Mouse (Mus musculus) ES-CJ7 (cell line): ENCODE data around the gene Lrriq4.

Experiments
- DNase-seq: peaks from one replicate; pipeline ENCODE4 v3.0.0; 2011; ENCODE audit warnings: low read depth, low spot score

The Lrriq4 gene

GRCm38 (mm10) chr3:30644207-30644606, at the start of gene Lrriq4:
Lrriq4 (plus strand) TSS chr3:30644507.
- DNase-seq: no peak

DNA sequence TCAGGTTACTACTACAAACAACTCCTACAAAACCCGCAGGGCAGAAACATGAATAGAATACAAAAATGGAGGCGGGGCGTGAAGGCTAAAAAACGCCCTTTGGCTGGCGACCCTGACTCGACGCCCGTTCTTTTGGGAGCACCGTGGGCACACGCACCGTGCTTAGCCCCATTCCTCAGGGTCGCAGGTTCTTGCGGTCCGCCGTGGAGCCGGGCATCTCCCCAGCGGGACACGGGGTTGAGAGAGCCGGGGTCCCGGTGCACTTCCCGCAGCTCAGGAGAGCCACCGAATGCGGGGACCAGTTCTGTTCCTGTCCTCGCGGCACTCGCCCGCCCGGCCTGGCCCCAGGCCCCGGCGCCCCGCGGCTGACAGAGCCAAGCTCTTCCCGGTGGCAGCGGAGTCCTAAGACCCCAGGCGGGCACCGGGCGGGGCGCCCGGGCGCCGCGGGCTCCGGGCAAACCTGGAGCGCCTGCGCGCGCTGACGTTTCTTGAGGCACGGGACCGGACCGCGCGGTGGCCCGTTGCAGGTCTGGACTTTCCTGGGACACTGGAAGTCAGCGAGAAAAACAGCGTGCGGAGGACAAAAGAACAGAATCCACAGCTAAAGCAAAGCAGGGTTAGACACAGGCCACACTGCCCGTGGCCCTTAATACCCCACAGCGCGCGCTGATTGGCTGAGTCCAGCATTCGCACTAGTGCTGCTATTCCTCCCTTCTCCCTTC, 49.0 kb upstream of the Lrriq4 start:
- DNase-seq: peak; percentile 41

- DNase-seq: no peak
Measured at GRCm38 (mm10) chr3:30597271-30597670, 47.0 kb upstream of the Lrriq4 start.

GRCm38 (mm10) chr3:30599711-30600545, 44.4 kb upstream of the Lrriq4 start, which contains the start of gene Actrt3:
Actrt3 (minus strand) TSS chr3:30599939.
- no peak for DNase-seq

- peak; percentile 42 for DNase-seq
Measured at GRCm38 (mm10) chr3:30600717-30601116, 43.6 kb upstream of the Lrriq4 start.

GRCm38 (mm10) chr3:30601175-30601574, 43.1 kb upstream of the Lrriq4 start:
- DNase-seq: peak; percentile 91

- DNase-seq: no peak
Measured at GRCm38 (mm10) chr3:30601610-30602064, 42.7 kb upstream of the Lrriq4 start.

DNA sequence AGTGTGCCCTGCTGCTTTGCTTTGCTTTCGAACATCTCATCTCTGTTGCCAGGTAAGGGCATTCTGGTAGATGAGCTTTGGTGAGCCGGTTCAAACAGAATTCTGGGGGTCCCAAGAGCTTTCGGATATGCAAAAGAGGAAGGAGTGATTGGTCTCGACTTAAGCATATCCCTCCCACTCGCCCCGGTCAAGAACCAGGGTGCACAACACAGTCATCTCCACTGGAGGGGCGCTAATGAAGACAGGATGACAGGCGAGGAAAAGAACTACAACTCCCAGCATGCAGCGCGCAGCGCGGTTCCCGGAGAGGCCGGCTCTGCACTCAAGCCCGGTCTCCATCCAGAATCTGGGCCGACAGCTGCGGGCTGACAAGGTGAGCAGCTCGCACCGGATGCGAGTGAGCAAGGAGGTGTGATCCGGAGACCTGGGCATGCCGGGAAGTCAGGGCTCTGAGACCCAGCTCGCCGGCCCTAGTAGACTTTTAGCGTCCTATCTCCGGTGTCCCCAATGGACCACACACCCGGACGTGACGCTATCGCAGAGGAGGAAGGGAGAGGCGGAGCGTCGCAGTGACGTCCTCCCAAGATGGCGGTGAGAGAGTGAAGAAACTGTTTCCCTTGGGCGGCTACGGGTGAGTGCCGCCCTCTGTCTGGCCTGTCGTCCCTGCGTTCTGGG, 42.1 kb upstream of the Lrriq4 start, which contains the start of gene Mynn:
Gene Mynn (plus strand): TSS at position 1 of the 675 bp plus-strand sequence.
- DNase-seq: peak; percentile 99

DNA sequence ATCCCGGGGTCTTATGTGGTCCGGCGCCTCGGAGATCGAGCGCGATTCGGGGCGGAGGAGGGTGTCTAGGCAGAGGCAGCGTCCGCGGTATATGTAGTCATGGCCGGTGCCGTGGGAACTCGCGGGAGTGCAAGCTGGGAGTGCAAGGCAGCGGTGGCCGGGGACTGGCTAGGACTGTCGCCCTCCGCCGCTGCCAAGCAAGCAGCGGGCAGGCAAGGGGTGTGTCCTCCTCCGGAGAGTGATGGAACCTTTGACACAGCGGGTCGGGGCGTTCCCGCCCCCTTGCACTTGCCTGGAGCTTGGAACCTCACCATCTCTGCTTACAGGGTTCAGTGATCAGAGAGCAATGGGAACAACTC, 41.6 kb upstream of the Lrriq4 start:
- peak; percentile 69 for DNase-seq

DNA sequence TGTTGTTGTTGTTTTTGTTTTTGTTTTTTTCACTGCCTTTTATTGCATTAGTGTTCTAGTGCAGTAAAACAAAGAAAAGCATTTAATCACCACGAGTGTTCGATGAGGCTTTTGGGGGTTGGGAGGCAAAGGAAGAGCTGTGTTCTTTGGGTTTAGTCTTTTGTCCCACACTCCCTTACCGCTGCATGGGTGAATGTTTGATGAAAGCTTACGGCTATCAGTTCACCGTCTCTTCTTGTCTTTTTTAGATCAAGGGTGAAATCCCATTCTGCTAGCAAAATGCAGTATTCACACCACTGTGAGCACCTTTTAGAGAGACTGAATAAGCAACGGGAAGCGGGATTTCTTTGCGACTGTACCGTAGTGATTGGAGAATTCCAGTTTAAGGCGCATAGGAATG, 41.1 kb upstream of the Lrriq4 start:
- DNase-seq: no peak

GRCm38 (mm10) chr3:30608999-30609398, 35.3 kb upstream of the Lrriq4 start:
- DNase-seq: no peak

DNA sequence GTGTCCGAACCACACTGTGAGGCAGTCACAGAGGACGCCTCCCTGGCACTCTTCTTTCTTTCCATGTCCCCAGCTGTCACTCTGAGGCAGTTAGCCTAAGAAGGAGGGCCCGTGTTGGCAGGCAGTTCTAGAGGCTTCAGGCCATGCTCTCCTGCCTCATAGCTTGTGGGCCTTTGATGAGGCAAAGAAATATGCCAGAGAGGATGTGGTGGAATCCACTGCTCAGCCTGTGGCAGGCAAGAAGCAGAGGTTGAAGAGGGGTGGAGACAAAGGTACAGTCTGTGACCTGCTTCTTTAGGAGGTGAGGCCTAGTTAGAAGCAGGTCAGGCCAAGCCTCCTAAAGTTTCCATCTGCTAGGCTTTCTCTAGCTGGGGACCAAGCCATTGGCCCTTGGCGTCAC, 33.4 kb upstream of the Lrriq4 start:
- no peak for DNase-seq

DNA sequence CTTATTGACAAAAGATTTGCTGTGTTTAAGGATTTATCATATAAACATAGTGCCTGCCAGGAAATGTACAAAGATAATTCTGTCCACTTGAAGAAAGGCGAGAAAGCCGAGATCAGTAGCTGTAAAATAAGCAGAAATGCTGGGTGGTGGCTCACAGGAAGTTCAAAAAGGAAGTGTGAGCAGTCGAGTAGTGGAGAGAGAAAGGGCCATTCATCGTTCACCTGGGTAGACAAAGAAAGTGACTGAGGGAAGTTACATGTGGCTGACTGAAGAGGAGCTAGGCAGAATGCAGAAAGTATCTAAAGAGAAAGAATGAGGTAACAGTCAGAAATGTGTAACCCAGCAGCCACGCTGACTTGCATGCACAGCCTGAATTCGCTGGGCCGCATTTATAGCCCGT, 24.2 kb upstream of the Lrriq4 start:
- DNase-seq: peak; percentile 30

- DNase-seq: peak; percentile 44
Measured at GRCm38 (mm10) chr3:30633681-30634080, 10.6 kb upstream of the Lrriq4 start.

GRCm38 (mm10) chr3:30635629-30636028, 8.7 kb upstream of the Lrriq4 start:
- peak; percentile 64 for DNase-seq

- peak; percentile 95 for DNase-seq
Measured at GRCm38 (mm10) chr3:30646761-30647160, 2.5 kb downstream of the Lrriq4 start.

GRCm38 (mm10) chr3:30647440-30648090, 3.3 kb downstream of the Lrriq4 start, which contains the start of gene Lrrc34:
Lrrc34 (minus strand) TSS chr3:30647869.
- DNase-seq: peak; percentile 96

DNA sequence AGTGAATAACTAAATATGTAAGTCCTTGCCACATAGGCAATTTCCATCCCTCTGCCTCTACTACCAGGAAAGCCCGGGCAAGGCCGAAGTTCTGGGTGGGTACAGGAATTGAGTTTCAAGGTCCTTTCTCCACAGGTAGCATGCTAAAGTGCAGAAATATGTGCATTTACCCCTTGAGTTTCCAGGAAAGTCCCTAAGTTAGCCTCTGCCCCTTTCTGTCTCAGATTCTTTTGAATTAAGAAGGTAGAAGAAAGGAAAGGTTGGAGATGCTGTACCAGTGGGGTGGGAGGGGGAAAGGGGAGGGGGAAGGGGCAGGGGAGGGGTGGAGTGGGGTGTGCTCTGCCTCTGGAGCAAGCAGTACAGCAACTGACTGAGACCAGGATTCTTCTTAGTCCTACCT, 4.2 kb downstream of the Lrriq4 start:
- peak; percentile 87 for DNase-seq

- peak; percentile 55 for DNase-seq
Measured at GRCm38 (mm10) chr3:30650062-30650841, 5.9 kb downstream of the Lrriq4 start.

- no peak for DNase-seq
Measured at GRCm38 (mm10) chr3:30655937-30656336, 11.6 kb downstream of the Lrriq4 start.

- peak; percentile 81 for DNase-seq
Measured at GRCm38 (mm10) chr3:30658486-30658885, 14.2 kb downstream of the Lrriq4 start.
